Mouse (Mus musculus): ENCODE results near the gene Bglap. TPM values are rescaled to one million over a fixed set of nuclear protein-coding genes. Genes with fewer than 3 reads are reported as not detected.
A peak's percentile ranks its signal among the peaks of the same experiment; 100 is the strongest.

Bglap gene
- polyA plus RNA-seq, 2 experiments: not detected

GRCm38 (mm10) chr3:88359584-88359983, 24.7 kb downstream of the Bglap start:
- Histone ChIP-seq H3K4me3 (ENCODE audit: insufficient read depth in 1 of 2, low read depth in 2 of 2, low read length in 2 of 2) (no peak overlapping the region), H3K4me1 (replicated peaks; ENCODE audit: control insufficient read depth in 2 of 2, insufficient read depth in 2 of 2, low read length in 1 of 2) (peaks cover 25 to 31% of the 10 kb centered on the region in 2 experiments), H3K4me2 (ENCODE audit: low read depth) (no peak overlapping the region), H3K36me3 (replicated peaks; ENCODE audit: control insufficient read depth, insufficient read depth, low read depth) (peaks cover 77% of the 10 kb centered on the region), H3K27ac (no peak overlapping the region), H3K9ac (replicated peaks) (no peak overlapping the region), H3K9me3 (ENCODE audit: control insufficient read depth, low read length) (no peaks in the 10 kb centered on the region), H3K27me3 (ENCODE audit: control insufficient read depth, insufficient read depth, low read length) (no peaks in the 10 kb centered on the region)
- TF ChIP-seq EP300 (IDR thresholded peaks at IDR 0.05; ENCODE audit: low read depth): no peak
- TF ChIP-seq CTCF (IDR thresholded peaks at IDR 0.05; ENCODE audit: low read depth): no peak
- ATAC-seq (ENCODE audit: insufficient read depth) (no peak), DNase-seq (ENCODE audit: low read depth in 3 of 3, low spot score in 3 of 3) (no peak)
- 75% methylated on average over 5 of the region's 5 CpGs for WGBS (ENCODE audit: insufficient replicate concordance)

GRCm38 (mm10) chr3:88354396-88355165, 29.7 kb downstream of the Bglap start:
- Histone ChIP-seq H3K27me3 (ENCODE audit: control insufficient read depth, insufficient read depth, low read length) (no peaks in the 10 kb centered on the region), H3K9ac (replicated peaks) (no peak overlapping the region), H3K36me3 (replicated peaks; ENCODE audit: control insufficient read depth, insufficient read depth, low read depth) (peaks cover 97% of the 10 kb centered on the region), H3K9me3 (ENCODE audit: control insufficient read depth, low read length) (no peaks in the 10 kb centered on the region), H3K4me2 (ENCODE audit: low read depth) (no peak overlapping the region), H3K4me3 (ENCODE audit: insufficient read depth in 1 of 2, low read depth in 2 of 2, low read length in 2 of 2) (no peak overlapping the region), H3K27ac (no peak overlapping the region), H3K4me1 (replicated peaks; ENCODE audit: control insufficient read depth in 2 of 2, insufficient read depth in 2 of 2, low read length in 1 of 2) (no peaks in the 10 kb centered on the region)
- DNase-seq (ENCODE audit: low read depth in 3 of 3, low spot score in 3 of 3) (no peak), ATAC-seq (ENCODE audit: insufficient read depth) (no peak)
- 91% methylated on average over 8 of the region's 8 CpGs for WGBS (ENCODE audit: insufficient replicate concordance)
- peak; percentile 40 for TF ChIP-seq CTCF (IDR thresholded peaks at IDR 0.05; ENCODE audit: low read depth)
- no peak for TF ChIP-seq EP300 (IDR thresholded peaks at IDR 0.05; ENCODE audit: low read depth)

- Histone ChIP-seq H3K9ac (replicated peaks) (no peak overlapping the region), H3K4me2 (ENCODE audit: low read depth) (no peak overlapping the region), H3K27ac (no peak overlapping the region), H3K27me3 (ENCODE audit: control insufficient read depth, insufficient read depth, low read length) (no peaks in the 10 kb centered on the region), H3K9me3 (ENCODE audit: control insufficient read depth, low read length) (no peaks in the 10 kb centered on the region), H3K4me1 (replicated peaks; ENCODE audit: control insufficient read depth in 2 of 2, insufficient read depth in 2 of 2, low read length in 1 of 2) (no peaks in the 10 kb centered on the region), H3K4me3 (ENCODE audit: insufficient read depth in 1 of 2, low read depth in 2 of 2, low read length in 2 of 2) (no peak overlapping the region), H3K36me3 (replicated peaks; ENCODE audit: control insufficient read depth, insufficient read depth, low read depth) (peaks cover 96% of the 10 kb centered on the region)
- ATAC-seq (ENCODE audit: insufficient read depth): no peak
- 89% methylated on average over 9 of the region's 9 CpGs for WGBS (ENCODE audit: insufficient replicate concordance)
- no peak for TF ChIP-seq CTCF (IDR thresholded peaks at IDR 0.05; ENCODE audit: low read depth)
- no peak for TF ChIP-seq EP300 (IDR thresholded peaks at IDR 0.05; ENCODE audit: low read depth)
- DNase-seq (ENCODE audit: low read depth in 3 of 3, low spot score in 3 of 3): no peak
Observed at GRCm38 (mm10) chr3:88352907-88353306, 31.4 kb downstream of the Bglap start.

- H3K27me3 ChIP-seq (ENCODE audit: control insufficient read depth, insufficient read depth, low read length): no peaks in the 10 kb centered on the region
- WGBS (ENCODE audit: insufficient replicate concordance): 86% methylated on average over 13 of the region's 13 CpGs
- ATAC-seq (ENCODE audit: insufficient read depth) (no peak), DNase-seq (ENCODE audit: low read depth in 3 of 3, low spot score in 3 of 3) (no peak)
- TF ChIP-seq EP300 (IDR thresholded peaks at IDR 0.05; ENCODE audit: low read depth) (no peak), CTCF (IDR thresholded peaks at IDR 0.05; ENCODE audit: low read depth) (no peak)
- no peak overlapping the region for H3K4me3 ChIP-seq (ENCODE audit: insufficient read depth in 1 of 2, low read depth in 2 of 2, low read length in 2 of 2)
- H3K4me1 ChIP-seq (replicated peaks; ENCODE audit: control insufficient read depth in 2 of 2, insufficient read depth in 2 of 2, low read length in 1 of 2): no peaks in the 10 kb centered on the region
- no peaks in the 10 kb centered on the region for H3K9me3 ChIP-seq (ENCODE audit: control insufficient read depth, low read length)
- no peak overlapping the region for H3K4me2 ChIP-seq (ENCODE audit: low read depth)
- H3K36me3 ChIP-seq (replicated peaks; ENCODE audit: control insufficient read depth, insufficient read depth, low read depth): peaks cover 99% of the 10 kb centered on the region
- H3K9ac ChIP-seq (replicated peaks): no peak overlapping the region
- no peak overlapping the region for H3K27ac ChIP-seq
Observed at GRCm38 (mm10) chr3:88350732-88351131, 33.5 kb downstream of the Bglap start.

- Histone ChIP-seq H3K36me3 (replicated peaks; ENCODE audit: control insufficient read depth, insufficient read depth, low read depth) (peaks cover 24% of the 10 kb centered on the region), H3K4me1 (replicated peaks; ENCODE audit: control insufficient read depth in 2 of 2, insufficient read depth in 2 of 2, low read length in 1 of 2) (peaks cover 39 to 48% of the 10 kb centered on the region in 2 experiments), H3K9ac (replicated peaks) (peak overlapping the region; percentile 66), H3K4me3 (ENCODE audit: insufficient read depth in 1 of 2, low read depth in 2 of 2, low read length in 2 of 2) (peak overlapping the region; percentile 14 to 78), H3K9me3 (ENCODE audit: control insufficient read depth, low read length) (no peaks in the 10 kb centered on the region), H3K27me3 (ENCODE audit: control insufficient read depth, insufficient read depth, low read length) (no peaks in the 10 kb centered on the region), H3K4me2 (ENCODE audit: low read depth) (peak overlapping the region; percentile 94), H3K27ac (peak overlapping the region; percentile 97)
- WGBS (ENCODE audit: insufficient replicate concordance): 43% methylated on average over 3 of the region's 3 CpGs
- TF ChIP-seq EP300 (IDR thresholded peaks at IDR 0.05; ENCODE audit: low read depth) (no peak), CTCF (IDR thresholded peaks at IDR 0.05; ENCODE audit: low read depth) (no peak)
- ATAC-seq (ENCODE audit: insufficient read depth) (no peak), DNase-seq (ENCODE audit: low read depth in 3 of 3, low spot score in 3 of 3) (no peak)
Observed at GRCm38 (mm10) chr3:88339006-88339405, 45.3 kb downstream of the Bglap start.
